Mouse (Mus musculus): ENCODE measurements around the gene Tspan5.

Gene Tspan5

DNA sequence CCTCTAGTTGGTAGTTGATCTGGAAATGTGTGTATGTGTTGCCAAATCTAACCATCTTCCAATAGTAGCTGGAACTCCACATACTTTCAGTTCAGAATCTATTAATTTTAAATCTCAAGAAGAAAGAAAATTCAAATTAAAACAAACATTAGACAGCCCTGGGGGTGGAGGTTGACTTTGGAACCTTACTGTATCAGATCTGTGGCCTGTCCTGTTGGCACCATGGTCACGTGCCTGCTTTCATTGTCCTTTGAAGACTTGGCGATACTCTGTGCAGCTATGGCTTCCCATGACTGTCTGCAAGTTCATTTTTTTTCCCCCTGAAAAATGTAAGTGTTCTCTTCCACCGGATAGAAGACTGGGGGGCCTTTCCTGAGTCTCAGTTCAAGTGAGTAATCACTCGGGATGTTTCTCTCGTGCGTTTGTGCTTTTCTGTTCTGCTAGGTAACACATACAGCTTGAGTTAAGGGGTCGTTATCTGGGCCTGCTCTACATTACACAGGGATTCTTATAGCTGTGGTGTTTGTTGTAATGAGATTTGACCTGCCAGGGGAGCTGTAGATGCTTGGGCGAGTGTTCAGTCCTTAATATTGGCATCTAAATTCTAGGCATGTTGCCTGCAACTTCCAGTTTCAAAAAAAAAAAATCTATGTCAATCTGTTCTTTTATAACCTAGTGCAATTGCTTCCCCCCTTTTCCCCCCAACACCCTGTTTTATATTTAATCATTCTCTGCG is 32.0 kb downstream of the Tspan5 start:
- DNase-seq = no peak

- DNase-seq = no peak
Measured at GRCm38 (mm10) chr3:138774607-138774943, 32.6 kb downstream of the Tspan5 start.

- no peak for DNase-seq
Measured at GRCm38 (mm10) chr3:138775926-138776715, 34.1 kb downstream of the Tspan5 start.

- no peak for DNase-seq
Measured at GRCm38 (mm10) chr3:138781492-138781891, 39.5 kb downstream of the Tspan5 start.

DNA sequence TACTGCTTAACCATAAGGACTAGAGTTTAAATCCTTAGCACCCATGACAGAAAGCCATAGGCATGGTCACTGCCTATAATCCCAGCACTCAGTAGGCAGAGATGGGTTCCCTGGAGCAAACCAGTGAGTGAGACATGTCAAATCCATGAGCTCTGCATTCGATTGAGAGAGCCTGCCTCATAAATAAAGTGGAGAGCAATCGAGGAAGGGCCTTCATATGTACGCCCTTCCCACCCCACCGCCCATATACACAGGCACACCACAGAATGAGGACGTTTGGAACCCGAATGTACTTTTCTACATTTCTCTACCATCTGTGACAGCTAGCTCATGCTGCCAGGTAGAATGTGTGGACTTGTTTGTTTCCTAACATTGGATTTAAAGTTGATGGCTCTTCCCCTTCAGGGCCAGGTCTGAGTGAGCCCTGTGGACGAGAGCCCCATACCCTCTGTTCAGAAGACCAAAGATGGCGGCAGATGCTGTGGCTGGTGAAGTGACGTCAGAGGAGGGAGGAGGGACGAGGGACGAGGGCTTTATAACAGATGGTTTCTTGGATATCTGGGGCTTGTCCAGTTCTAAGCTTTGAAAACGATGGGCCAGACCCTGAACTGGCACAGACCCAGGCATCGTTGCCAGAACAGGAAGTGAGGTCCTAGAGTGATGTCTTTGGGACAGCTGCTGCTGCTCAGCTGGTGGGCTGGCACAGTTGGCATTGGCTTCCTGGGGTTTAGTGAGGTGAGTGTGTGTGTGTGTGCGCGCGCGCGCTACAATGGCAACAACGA is 42.1 kb downstream of the Tspan5 start:
- DNase-seq = no peak

GRCm38 (mm10) chr3:138784641-138785025 is 42.6 kb downstream of the Tspan5 start:
- no peak for DNase-seq

DNA sequence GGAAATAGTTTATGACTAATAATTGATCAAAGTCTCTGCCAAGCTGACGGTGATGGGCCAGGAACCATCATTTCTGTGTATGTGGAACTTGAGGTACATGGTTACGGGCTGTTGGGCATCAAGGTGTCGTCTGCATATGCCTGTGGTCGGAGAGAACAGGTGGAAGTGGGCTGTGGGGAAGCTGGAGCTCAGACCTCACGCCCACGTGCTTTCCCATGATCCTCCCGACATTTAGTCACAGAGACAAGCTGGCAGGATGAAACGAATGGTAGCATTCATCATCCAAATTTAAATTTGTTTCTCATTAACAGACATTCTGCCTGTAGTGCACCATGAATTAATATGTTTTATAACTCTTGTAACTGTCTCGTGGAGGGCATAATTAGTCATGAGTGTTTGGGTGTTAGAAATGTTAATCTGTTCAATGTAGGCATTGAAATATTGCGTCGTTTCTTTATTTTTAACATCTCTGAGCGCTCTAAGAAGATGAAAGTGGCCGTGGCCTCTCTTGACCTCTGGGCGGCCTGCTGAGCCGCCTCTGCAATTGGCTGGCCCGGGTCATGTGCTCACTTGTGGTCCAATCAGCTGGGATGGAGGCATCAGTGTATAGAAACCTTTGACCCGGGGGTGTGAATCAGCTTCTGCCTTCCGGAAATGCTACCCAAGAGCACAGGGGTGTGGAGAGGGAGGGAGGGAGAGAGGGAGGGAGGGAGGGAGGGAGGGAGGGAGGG is 45.9 kb downstream of the Tspan5 start:
- no peak for DNase-seq

GRCm38 (mm10) chr3:138788489-138788850 is 46.5 kb downstream of the Tspan5 start:
- DNase-seq = no peak

GRCm38 (mm10) chr3:138789275-138789674 is 47.3 kb downstream of the Tspan5 start:
- DNase-seq = no peak

DNA sequence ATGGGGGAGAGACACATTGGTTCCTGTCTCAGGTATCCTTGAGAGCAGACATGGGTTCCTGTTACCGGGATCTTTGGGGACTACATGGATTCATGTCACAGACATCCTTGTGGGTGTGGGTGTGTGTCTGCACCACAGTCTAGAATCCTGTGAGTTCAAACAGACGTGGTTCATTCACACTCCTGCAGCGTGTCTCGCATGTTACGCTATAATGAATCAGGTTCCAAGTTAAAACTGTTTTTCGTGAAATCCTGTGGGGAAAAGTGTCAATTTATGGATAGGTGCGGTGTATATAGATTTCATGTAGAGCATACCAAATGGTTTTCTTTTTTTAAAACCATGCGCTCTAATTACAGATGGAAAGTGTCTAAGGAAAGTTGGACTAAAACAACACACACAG is 52.5 kb downstream of the Tspan5 start:
- no peak for DNase-seq

GRCm38 (mm10) chr3:138795951-138796350 is 54.0 kb downstream of the Tspan5 start:
- no peak for DNase-seq

GRCm38 (mm10) chr3:138796583-138796982 is 54.6 kb downstream of the Tspan5 start:
- no peak for DNase-seq

GRCm38 (mm10) chr3:138800664-138801411 is 58.8 kb downstream of the Tspan5 start:
- DNase-seq = peak; percentile 90

GRCm38 (mm10) chr3:138801661-138802060 is 59.7 kb downstream of the Tspan5 start:
- DNase-seq = peak; percentile 72

DNA sequence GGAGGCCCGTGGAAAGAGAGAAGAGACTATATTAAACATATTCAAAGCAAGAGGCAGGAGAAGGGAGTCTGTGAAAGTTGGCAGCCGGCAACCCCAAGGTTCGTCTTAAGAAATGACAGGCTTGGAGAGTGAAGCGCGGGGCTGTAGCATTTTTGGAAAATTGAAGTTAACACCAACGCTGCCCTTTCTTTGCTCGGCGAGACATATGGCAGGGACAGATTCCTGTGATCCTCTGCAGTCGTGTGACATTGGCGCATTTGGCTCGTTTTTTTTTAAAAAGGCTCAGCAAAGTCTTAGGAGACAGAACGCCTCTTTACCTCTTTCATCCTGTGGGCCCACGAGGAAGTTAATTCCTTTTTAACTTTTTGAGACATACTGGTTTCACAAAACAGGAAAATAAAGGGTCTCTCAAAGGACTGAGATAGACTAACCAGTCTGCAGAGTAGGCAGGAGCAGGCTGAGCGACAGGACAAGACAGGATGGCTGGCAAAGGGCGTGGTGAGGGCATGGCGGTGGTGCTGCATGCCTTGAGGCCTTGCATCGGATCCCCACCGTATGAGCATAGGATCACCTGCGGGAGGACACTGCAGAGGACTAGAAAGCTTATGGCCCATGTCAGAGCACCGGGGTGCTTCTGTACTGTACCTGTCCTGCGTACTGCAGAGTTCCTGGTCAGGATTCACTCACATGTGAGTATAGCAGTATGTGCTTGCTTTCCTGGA is 60.9 kb downstream of the Tspan5 start:
- DNase-seq = no peak

- DNase-seq = no peak
Measured at GRCm38 (mm10) chr3:138803444-138804085, 61.6 kb downstream of the Tspan5 start.

GRCm38 (mm10) chr3:138804104-138805048 is 62.4 kb downstream of the Tspan5 start:
- no peak for DNase-seq

DNA sequence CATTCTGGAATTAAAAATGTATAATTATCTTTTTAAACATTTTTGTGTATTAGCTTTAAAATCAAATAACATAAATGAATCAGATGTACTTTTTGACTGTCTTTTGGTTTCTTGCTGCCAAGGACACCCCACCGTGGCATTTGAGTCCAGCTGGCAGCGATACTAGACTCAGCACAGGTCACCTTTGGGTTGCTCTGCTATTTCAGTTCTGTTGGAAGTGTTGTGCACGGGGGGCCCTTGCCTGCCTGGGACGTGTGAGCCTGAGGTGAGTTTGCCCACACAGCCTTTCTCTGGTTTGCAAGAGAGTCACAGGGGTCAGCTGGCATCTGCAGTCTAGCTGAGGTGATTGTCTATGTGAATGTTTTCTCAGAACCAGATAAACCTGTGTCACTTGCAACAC is 65.8 kb downstream of the Tspan5 start:
- DNase-seq = no peak

DNA sequence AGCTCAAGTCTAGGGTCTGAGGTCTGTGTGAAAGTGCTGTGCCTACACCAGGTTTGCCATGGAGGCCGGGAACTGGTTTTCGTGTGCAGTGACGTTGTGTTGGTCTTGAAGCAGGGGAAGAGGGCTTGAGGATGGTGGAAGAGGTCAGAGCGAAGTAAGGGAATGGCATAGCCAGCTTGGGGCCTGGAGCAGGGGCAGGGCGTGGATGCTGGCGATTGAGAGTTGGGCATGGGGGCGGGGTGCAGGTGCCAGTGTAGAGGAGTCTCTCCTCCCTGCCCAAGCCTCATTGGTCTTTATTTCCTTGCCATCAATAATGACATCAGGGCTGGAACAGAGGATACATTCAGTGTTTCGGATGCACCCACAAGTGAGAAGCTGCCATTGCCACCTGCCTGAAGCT is 67.5 kb downstream of the Tspan5 start:
- peak; percentile 82 for DNase-seq

DNA sequence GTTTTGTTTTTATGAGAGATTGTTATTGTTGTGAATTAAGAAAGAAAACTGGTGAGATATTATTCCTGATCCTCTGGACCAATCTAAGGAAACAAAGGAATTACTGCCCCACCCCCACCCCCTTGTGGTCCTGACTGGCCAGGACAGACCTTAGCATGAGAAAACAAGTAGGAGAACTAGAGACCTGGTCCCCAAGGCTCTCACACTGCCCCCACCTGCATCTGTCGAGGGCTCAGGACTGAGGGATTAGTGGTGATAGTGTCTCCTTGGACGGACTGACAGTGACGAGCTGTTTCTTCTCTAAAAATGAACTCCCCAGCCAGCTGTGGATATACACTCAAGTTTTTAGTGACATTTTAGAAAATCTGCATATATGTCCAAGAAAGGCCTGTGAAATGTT is 70.6 kb downstream of the Tspan5 start:
- no peak for DNase-seq

Data from heart, adult 11 months (tissue).